Mouse (Mus musculus) G1E (cell line): ENCODE results near the gene Prss43. TPM values are rescaled to one million over a fixed set of nuclear protein-coding genes. Genes with fewer than 3 reads are reported as not detected.

ENCODE experiments used
- ATAC-seq: 2 replicates; pipeline ENCODE4 v1.8.0; 2016; ENCODE audit warnings: mild to moderate bottlenecking; ENCODE audit not compliant: insufficient number of reproducible peaks, poor library complexity, low FRiP score, severe bottlenecking; ENCODE audit errors: extremely low read depth
- DNase-seq: peaks from one replicate; pipeline ENCODE4 v3.0.0; 2012; ENCODE audit warnings: low spot score
- H3K27me3 ChIP-seq: 2 replicates; pipeline ENCODE4 v1.6.1; 2012; ENCODE audit warnings: mild to moderate bottlenecking, low read length, inconsistent platforms; ENCODE audit not compliant: insufficient read depth
- H3K36me3 ChIP-seq: replicated peaks from 2 replicates; pipeline ENCODE3; 2012; ENCODE audit warnings: mild to moderate bottlenecking, inconsistent platforms
- H3K4me1 ChIP-seq: 2 replicates; pipeline ENCODE4 v1.6.1; 2012; ENCODE audit warnings: low read depth, low read length, inconsistent platforms, mixed read lengths; ENCODE audit not compliant: insufficient read depth
- H3K4me3 ChIP-seq: 2 replicates; pipeline ENCODE4 v1.5.1; 2012; ENCODE audit warnings: low read depth, mild to moderate bottlenecking, inconsistent platforms, low read length, moderate library complexity, mixed read lengths
- H3K9me3 ChIP-seq: replicated peaks from 2 replicates; pipeline ENCODE4 v1.6.1; 2012; ENCODE audit warnings: inconsistent platforms
- CTCF ChIP-seq: IDR thresholded peaks from 2 replicates; pipeline ENCODE4 v1.5.1; 2012; ENCODE audit warnings: low read depth, low read length, inconsistent platforms, mixed read lengths
- GATA1 ChIP-seq: IDR thresholded peaks from 2 replicates; pipeline ENCODE4 v1.6.1; 2012; ENCODE audit warnings: borderline replicate concordance, low read length, inconsistent platforms, mixed read lengths
- GATA2 ChIP-seq: IDR thresholded peaks from 2 replicates; pipeline ENCODE4 v1.6.1; 2012; ENCODE audit warnings: low read depth, low read length, inconsistent platforms, borderline replicate concordance
- POLR2AphosphoS5 ChIP-seq: IDR thresholded peaks from 2 replicates; pipeline ENCODE4 v1.6.1; 2012; ENCODE audit warnings: low read depth, low read length, inconsistent platforms; ENCODE audit not compliant: insufficient replicate concordance
- TAL1 ChIP-seq: conservative IDR thresholded peaks from 2 replicates; pipeline ENCODE4 v1.6.1; 2012; ENCODE audit warnings: low read depth, low read length, inconsistent platforms, mixed read lengths
- polyA plus RNA-seq: library from polyadenylated mRNA; stranded (reverse); fragments of >175 nt; gene quantifications from 2 replicates; pipeline ENCODE4 v1.2.3, GENCODE M21; 2012
- total RNA-seq, 2 experiments: library from RNA; stranded (forward) in 1 of 2; stranded (reverse) in 1 of 2; fragments of 200-1000 nt in 1 of 2; fragments of >200 nt in 1 of 2; fragmentation: Nextera tagmentation in 1 of 2; gene quantifications; 2 replicates each; pipeline ENCODE4 v1.2.3; 2014 to 2017

The Prss43 gene
- total RNA-seq (2014; fragmentation: Nextera tagmentation): not detected in 2 replicates
- total RNA-seq (2017): 0.05 TPM in 1 of 2 replicates, not detected in the other
- not detected in 2 replicates for polyA plus RNA-seq

- Histone ChIP-seq H3K4me3 (no peak within 1 kb of the TSS), H3K4me1 (no peaks in the 10 kb centered on the region), H3K9me3 (no peaks in the 10 kb centered on the region), H3K27me3 (peaks cover 18% of the 10 kb centered on the region), H3K36me3 (no peaks in the 10 kb centered on the region)
- TF ChIP-seq POLR2AphosphoS5: no peak
- ATAC-seq: no peak
- no peak for DNase-seq
Observed at GRCm38 (mm10) chr9:110826390-110826789, at the start of gene Prss43. TSS of gene Prss43 (plus strand) at chr9:110826690.

- Histone ChIP-seq H3K4me3 (no peak overlapping the region), H3K4me1 (peaks cover 7% of the 10 kb centered on the region; the same call in 1 of the 2 replicates), H3K27me3 (peaks cover 61% of the 10 kb centered on the region), H3K36me3 (no peaks in the 10 kb centered on the region), H3K9me3 (no peaks in the 10 kb centered on the region)
- ATAC-seq (no peak), DNase-seq (no peak)
- TF ChIP-seq GATA2 (no peak), POLR2AphosphoS5 (no peak), CTCF (no peak), TAL1 (no peak), GATA1 (no peak)
Observed at GRCm38 (mm10) chr9:110778100-110778499, 48.4 kb upstream of the Prss43 start.

GRCm38 (mm10) chr9:110778559-110778958 is 47.9 kb upstream of the Prss43 start:
- Histone ChIP-seq H3K27me3 (peaks cover 61% of the 10 kb centered on the region), H3K36me3 (no peaks in the 10 kb centered on the region), H3K9me3 (no peaks in the 10 kb centered on the region), H3K4me3 (no peak overlapping the region), H3K4me1 (peaks cover 7% of the 10 kb centered on the region; the same call in 1 of the 2 replicates)
- no peak for ATAC-seq
- DNase-seq: no peak
- TF ChIP-seq GATA2 (no peak), TAL1 (no peak), POLR2AphosphoS5 (no peak), CTCF (no peak), GATA1 (no peak)

- DNase-seq: no peak
- no peak for TF ChIP-seq GATA2
- TF ChIP-seq GATA1: no peak
- no peak for TF ChIP-seq CTCF
- H3K4me3 ChIP-seq: no peak overlapping the region
- H3K4me1 ChIP-seq: peaks cover 7% of the 10 kb centered on the region; the same call in 1 of the 2 replicates
- ATAC-seq: no peak
- H3K36me3 ChIP-seq: no peaks in the 10 kb centered on the region
- peaks cover 59% of the 10 kb centered on the region for H3K27me3 ChIP-seq
- H3K9me3 ChIP-seq: no peaks in the 10 kb centered on the region
Observed at GRCm38 (mm10) chr9:110779242-110779913, 47.1 kb upstream of the Prss43 start.

- ATAC-seq (peak; percentile 28; the same call in 1 of the 2 replicates), DNase-seq (peak; percentile 45)
- H3K4me1 ChIP-seq: peaks cover 7% of the 10 kb centered on the region; the same call in 1 of the 2 replicates
- no peaks in the 10 kb centered on the region for H3K36me3 ChIP-seq
- peaks cover 52% of the 10 kb centered on the region for H3K27me3 ChIP-seq
- H3K9me3 ChIP-seq: no peaks in the 10 kb centered on the region
- TF ChIP-seq CTCF (peak; percentile 44; the same call in 1 of the 2 replicates), GATA2 (no peak)
- peak overlapping the region; percentile 52; the same call in 1 of the 2 replicates for H3K4me3 ChIP-seq
Observed at GRCm38 (mm10) chr9:110781256-110781721, 45.2 kb upstream of the Prss43 start.

- TF ChIP-seq POLR2AphosphoS5: no peak
- no peak for TF ChIP-seq GATA2
- no peak for TF ChIP-seq GATA1
- no peak for TF ChIP-seq TAL1
- TF ChIP-seq CTCF: no peak
- H3K9me3 ChIP-seq: no peaks in the 10 kb centered on the region
- DNase-seq (no peak), ATAC-seq (no peak)
- no peaks in the 10 kb centered on the region for H3K36me3 ChIP-seq
- peaks cover 52% of the 10 kb centered on the region for H3K27me3 ChIP-seq
- H3K4me3 ChIP-seq: peak overlapping the region; percentile 52; the same call in 1 of the 2 replicates
- H3K4me1 ChIP-seq: peaks cover 7% of the 10 kb centered on the region; the same call in 1 of the 2 replicates
Observed at GRCm38 (mm10) chr9:110781731-110782130, 44.8 kb upstream of the Prss43 start.
